Mouse (Mus musculus): ENCODE measurements around the gene Asah2.

DNA sequence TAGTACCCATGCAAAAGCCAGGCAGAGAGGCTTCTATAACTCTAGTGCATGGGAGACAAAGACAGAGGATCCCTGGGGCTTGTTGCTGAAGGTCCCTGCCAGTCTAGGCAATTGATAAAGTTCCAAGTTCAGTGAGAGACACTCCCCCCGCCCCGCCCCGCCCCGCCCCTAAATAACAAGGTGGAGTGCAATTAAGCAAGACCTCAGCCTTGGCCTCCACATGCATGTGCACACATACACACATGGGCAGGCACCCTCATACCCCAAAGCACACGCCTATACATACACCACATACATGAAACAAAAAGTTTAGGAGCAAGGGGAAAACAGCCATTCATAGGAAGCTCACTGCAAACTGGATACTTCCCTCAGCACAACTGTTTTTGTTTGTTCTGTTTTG is 90.0 kb downstream of the Asah2 start:
- TF ChIP-seq POLR2A (IDR thresholded peaks at IDR 0.05; ENCODE audit: control insufficient read depth, low read depth, low read length) (no peak), CTCF (IDR thresholded peaks at IDR 0.05; ENCODE audit: control insufficient read depth, insufficient read depth, insufficient replicate concordance, low read depth, low read length) (no peak)

Data from testis, adult 2 months (tissue).